Mouse (Mus musculus) embryonic facial prominence, embryonic 12.5 days (tissue): ENCODE measurements around the gene Pde10a. TPM values are rescaled to one million over a fixed set of nuclear protein-coding genes. Genes with fewer than 3 reads are reported as not detected.
A peak's percentile ranks its signal among the peaks of the same experiment; 100 is the strongest.

Experiments used
- ATAC-seq: fragments of 200-750 bp; cut with Nextera tagmentation; 2 replicates; pipeline ENCODE4 v1.8.0; 2017; ENCODE audit not compliant: insufficient number of reproducible peaks, insufficient read depth, low FRiP score, low TSS enrichment
- H3K27ac ChIP-seq: fragments of 300-500 bp; sonication (generic); 2 replicates; pipeline ENCODE4 v1.5.1; 2016; ENCODE audit warnings: mild to moderate bottlenecking
- H3K27me3 ChIP-seq: fragments of 300-500 bp; sonication (generic); 2 replicates; pipeline ENCODE4 v1.6.1; 2016; ENCODE audit warnings: mild to moderate bottlenecking, moderate library complexity
- H3K36me3 ChIP-seq: fragments of 300-500 bp; sonication (generic); 2 replicates; pipeline ENCODE4 v1.6.1; 2016; ENCODE audit warnings: mild to moderate bottlenecking
- H3K4me1 ChIP-seq: fragments of 300-500 bp; sonication (generic); 2 replicates; pipeline ENCODE4 v1.6.1; 2016
- H3K4me2 ChIP-seq: fragments of 300-500 bp; sonication (generic); replicated peaks from 2 replicates; pipeline ENCODE4 v1.6.1; 2016; ENCODE audit warnings: mild to moderate bottlenecking, moderate library complexity
- H3K4me3 ChIP-seq: fragments of 300-500 bp; sonication (generic); 2 replicates; pipeline ENCODE4 v1.5.1; 2016; ENCODE audit warnings: mild to moderate bottlenecking
- H3K9ac ChIP-seq: fragments of 300-500 bp; sonication (generic); 2 replicates; pipeline ENCODE4 v1.6.1; 2016; ENCODE audit warnings: mild to moderate bottlenecking, moderate library complexity
- H3K9me3 ChIP-seq: fragments of 300-500 bp; sonication (generic); 2 replicates; pipeline ENCODE4 v1.6.1; 2016; ENCODE audit warnings: mild to moderate bottlenecking, moderate library complexity
- WGBS: fragments of 180-500 bp; shearing (Covaris S2); methylation state at CpG from one replicate; pipeline ENCODE4 v1.1.7; 2016; 5-methylcytosine and 5-hydroxymethylcytosine counted together
- polyA plus RNA-seq: library from polyadenylated mRNA; unstranded; fragments of >200 nt; fragmentation: Nextera tagmentation; extraction: Ambion mirVana; gene quantifications from 2 replicates; pipeline ENCODE4 v1.2.1, GENCODE M21; 2016

Pde10a gene
- polyA plus RNA-seq, 1 experiment from 2014 or later = 3.9 TPM

GRCm38 (mm10) chr17:8554219-8554618, 29.0 kb downstream of the Pde10a start:
- Histone ChIP-seq H3K36me3 (no peaks in the 10 kb centered on the region), H3K9me3 (no peaks in the 10 kb centered on the region), H3K27ac (no peak overlapping the region), H3K4me3 (no peak overlapping the region), H3K9ac (no peak overlapping the region), H3K4me2 (no peak overlapping the region), H3K27me3 (0 out of 2 replicates have a peak, but pooled peaks cover 4% of the 10 kb centered on the region), H3K4me1 (no peaks in the 10 kb centered on the region)
- 90% methylated on average over 6 of the region's 6 CpGs for WGBS
- no peak for ATAC-seq

- H3K36me3 ChIP-seq = no peaks in the 10 kb centered on the region
- H3K4me3 ChIP-seq = no peak overlapping the region
- WGBS = 81% methylated on average over 9 of the region's 9 CpGs
- H3K4me2 ChIP-seq = no peak overlapping the region
- ATAC-seq = no peak
- H3K27ac ChIP-seq = no peak overlapping the region
- no peaks in the 10 kb centered on the region for H3K9me3 ChIP-seq
- H3K27me3 ChIP-seq = no peaks in the 10 kb centered on the region
- H3K9ac ChIP-seq = no peak overlapping the region
- no peaks in the 10 kb centered on the region for H3K4me1 ChIP-seq
Observed at GRCm38 (mm10) chr17:8555785-8556184, 30.6 kb downstream of the Pde10a start.

- H3K36me3 ChIP-seq = no peaks in the 10 kb centered on the region
- no peaks in the 10 kb centered on the region for H3K4me1 ChIP-seq
- no peak for ATAC-seq
- H3K27me3 ChIP-seq = no peaks in the 10 kb centered on the region
- no peaks in the 10 kb centered on the region for H3K9me3 ChIP-seq
- H3K4me3 ChIP-seq = no peak overlapping the region
- no peak overlapping the region for H3K4me2 ChIP-seq
- no peak overlapping the region for H3K9ac ChIP-seq
- no peak overlapping the region for H3K27ac ChIP-seq
- WGBS = 80% methylated on average over 6 of the region's 6 CpGs
Observed at GRCm38 (mm10) chr17:8556223-8556622, 31.1 kb downstream of the Pde10a start.

GRCm38 (mm10) chr17:8557926-8558325, 32.8 kb downstream of the Pde10a start:
- no peak overlapping the region for H3K27ac ChIP-seq
- H3K9me3 ChIP-seq = no peaks in the 10 kb centered on the region
- no peak overlapping the region for H3K4me2 ChIP-seq
- 83% methylated on average over 8 of the region's 8 CpGs for WGBS
- no peak for ATAC-seq
- no peaks in the 10 kb centered on the region for H3K27me3 ChIP-seq
- H3K4me3 ChIP-seq = no peak overlapping the region
- H3K4me1 ChIP-seq = no peaks in the 10 kb centered on the region
- H3K36me3 ChIP-seq = no peaks in the 10 kb centered on the region
- H3K9ac ChIP-seq = no peak overlapping the region

- WGBS = 83% methylated on average over 14 of the region's 14 CpGs
- Histone ChIP-seq H3K27me3 (no peaks in the 10 kb centered on the region), H3K9me3 (no peaks in the 10 kb centered on the region), H3K27ac (no peak overlapping the region), H3K4me3 (no peak overlapping the region), H3K4me2 (no peak overlapping the region), H3K9ac (no peak overlapping the region), H3K36me3 (no peaks in the 10 kb centered on the region), H3K4me1 (no peaks in the 10 kb centered on the region)
- ATAC-seq = no peak
Observed at GRCm38 (mm10) chr17:8562101-8562885, 37.1 kb downstream of the Pde10a start.

GRCm38 (mm10) chr17:8562886-8563280, 37.7 kb downstream of the Pde10a start:
- WGBS = 43% methylated on average over 1 of the region's 1 CpGs
- no peak for ATAC-seq
- no peak overlapping the region for H3K27ac ChIP-seq
- H3K4me1 ChIP-seq = no peaks in the 10 kb centered on the region
- no peak overlapping the region for H3K9ac ChIP-seq
- H3K4me2 ChIP-seq = no peak overlapping the region
- H3K4me3 ChIP-seq = no peak overlapping the region
- H3K36me3 ChIP-seq = no peaks in the 10 kb centered on the region
- no peaks in the 10 kb centered on the region for H3K27me3 ChIP-seq
- H3K9me3 ChIP-seq = no peaks in the 10 kb centered on the region

GRCm38 (mm10) chr17:8566850-8567249, 41.7 kb downstream of the Pde10a start, which contains the start of gene Gm17087:
Gene Gm17087, minus strand, starts transcription at chr17:8566950.
- Histone ChIP-seq H3K4me3 (no peak within 1 kb of the TSS), H3K9ac (no peak within 1 kb of the TSS), H3K4me2 (no peak within 1 kb of the TSS), H3K36me3 (no peaks in the 10 kb centered on the region), H3K9me3 (no peaks in the 10 kb centered on the region), H3K27me3 (no peaks in the 10 kb centered on the region), H3K27ac (no peak within 1 kb of the TSS), H3K4me1 (no peaks in the 10 kb centered on the region)
- 87% methylated on average over 6 of the region's 6 CpGs for WGBS
- ATAC-seq = no peak

- no peak overlapping the region for H3K4me3 ChIP-seq
- H3K27me3 ChIP-seq = no peaks in the 10 kb centered on the region
- H3K9ac ChIP-seq = no peak overlapping the region
- no peak for ATAC-seq
- no peaks in the 10 kb centered on the region for H3K36me3 ChIP-seq
- H3K27ac ChIP-seq = no peak overlapping the region
- H3K9me3 ChIP-seq = no peaks in the 10 kb centered on the region
- no peaks in the 10 kb centered on the region for H3K4me1 ChIP-seq
- H3K4me2 ChIP-seq = no peak overlapping the region
- 78% methylated on average over 8 of the region's 8 CpGs for WGBS
Observed at GRCm38 (mm10) chr17:8573542-8574260, 48.5 kb downstream of the Pde10a start.

GRCm38 (mm10) chr17:8580360-8580759, 55.2 kb downstream of the Pde10a start:
- WGBS = 67% methylated on average over 3 of the region's 3 CpGs
- H3K27me3 ChIP-seq = no peaks in the 10 kb centered on the region

GRCm38 (mm10) chr17:8581579-8581978, 56.4 kb downstream of the Pde10a start:
- Histone ChIP-seq H3K36me3 (no peaks in the 10 kb centered on the region), H3K4me1 (no peaks in the 10 kb centered on the region), H3K4me3 (no peak overlapping the region), H3K27ac (no peak overlapping the region), H3K27me3 (no peaks in the 10 kb centered on the region), H3K9me3 (no peaks in the 10 kb centered on the region), H3K9ac (no peak overlapping the region), H3K4me2 (no peak overlapping the region)
- ATAC-seq = no peak
- 78% methylated on average over 8 of the region's 8 CpGs for WGBS

More at GRCm38 (mm10) chr17:8580360-8580759, 55.2 kb downstream of the Pde10a start:
- no peak overlapping the region for H3K9ac ChIP-seq
- H3K4me1 ChIP-seq = no peaks in the 10 kb centered on the region
- H3K4me2 ChIP-seq = no peak overlapping the region
- no peak overlapping the region for H3K4me3 ChIP-seq
- no peak for ATAC-seq
- H3K27ac ChIP-seq = no peak overlapping the region
- no peaks in the 10 kb centered on the region for H3K36me3 ChIP-seq
- no peaks in the 10 kb centered on the region for H3K9me3 ChIP-seq

- H3K9me3 ChIP-seq = no peaks in the 10 kb centered on the region
- 15% methylated on average over 22 of the region's 22 CpGs for WGBS
- 0 out of 2 replicates have a peak, but pooled peaks have one; percentile 47 for ATAC-seq
- H3K27me3 ChIP-seq = peaks cover 8% of the 10 kb centered on the region; the same call in 1 of the 2 replicates
- H3K4me3 ChIP-seq = 0 out of 2 replicates have a peak overlapping the region, but pooled peaks have one; percentile 16
- no peaks in the 10 kb centered on the region for H3K4me1 ChIP-seq
- no peak overlapping the region for H3K9ac ChIP-seq
- no peaks in the 10 kb centered on the region for H3K36me3 ChIP-seq
- no peak overlapping the region for H3K27ac ChIP-seq
- peak overlapping the region; percentile 41 for H3K4me2 ChIP-seq
Observed at GRCm38 (mm10) chr17:8592427-8593277, 67.5 kb downstream of the Pde10a start.
